Mouse (Mus musculus) lung, postnatal 4 days (tissue): ENCODE data around the gene Metrn.

Source experiments
- DNase-seq, 2 experiments: peaks; one replicate each; pipeline ENCODE4 v3.0.0; 2021

Gene Metrn

DNA sequence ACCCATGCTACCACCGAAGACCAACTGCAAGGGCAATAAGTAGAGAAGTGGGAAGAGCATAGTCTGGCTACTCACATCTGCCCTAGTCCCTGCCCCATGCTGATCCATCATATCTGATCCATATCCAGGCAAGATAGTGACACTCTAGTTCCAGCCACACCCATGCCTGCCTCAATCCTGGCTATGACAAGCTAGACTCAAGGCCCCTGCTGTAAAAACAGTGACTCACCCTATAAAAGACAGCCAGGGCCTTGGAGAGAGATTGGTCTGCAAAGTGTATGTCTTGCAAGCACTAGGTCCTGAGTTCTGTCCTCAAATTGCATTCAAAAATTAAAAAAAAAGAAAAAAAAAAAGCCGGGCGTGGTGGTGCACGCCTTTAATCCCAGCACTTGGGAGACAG lies 9.6 kb upstream of the Metrn start:
- no peak for DNase-seq

DNA sequence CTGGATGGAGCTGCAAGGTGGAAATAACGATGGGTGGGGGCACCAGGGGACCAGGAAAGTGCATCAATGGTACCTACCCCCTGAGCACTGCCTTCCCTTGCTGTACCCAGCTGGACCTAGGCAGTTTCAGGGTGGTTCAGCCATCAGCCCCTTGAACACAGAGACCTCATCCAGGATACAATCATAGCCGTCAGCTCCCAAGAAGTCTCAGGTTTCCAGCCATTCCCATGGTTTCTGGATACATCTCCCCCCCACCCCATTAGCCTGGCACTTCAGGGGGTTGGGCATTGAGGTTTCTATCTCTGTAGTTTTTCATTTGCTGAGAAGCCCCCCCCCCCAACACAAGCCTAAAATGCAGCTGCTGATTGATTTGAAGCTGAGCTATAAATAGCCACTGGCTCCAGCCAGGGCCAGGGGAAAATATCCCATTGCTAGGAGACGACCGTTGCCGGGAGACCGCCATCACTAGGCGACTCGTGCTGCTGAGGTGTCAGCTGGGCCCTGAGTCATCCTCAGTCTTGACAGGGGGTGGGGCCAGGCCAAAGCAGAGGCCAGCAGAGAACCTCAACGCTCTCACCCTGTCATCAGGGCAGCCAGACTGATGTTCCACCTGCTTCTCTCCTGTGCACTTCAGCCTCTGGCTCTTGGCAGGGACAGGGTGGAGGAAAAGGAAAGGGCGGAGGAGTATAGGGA lies 6.0 kb upstream of the Metrn start:
- peak in 1 of 2 experiments; percentile 36 for DNase-seq

DNA sequence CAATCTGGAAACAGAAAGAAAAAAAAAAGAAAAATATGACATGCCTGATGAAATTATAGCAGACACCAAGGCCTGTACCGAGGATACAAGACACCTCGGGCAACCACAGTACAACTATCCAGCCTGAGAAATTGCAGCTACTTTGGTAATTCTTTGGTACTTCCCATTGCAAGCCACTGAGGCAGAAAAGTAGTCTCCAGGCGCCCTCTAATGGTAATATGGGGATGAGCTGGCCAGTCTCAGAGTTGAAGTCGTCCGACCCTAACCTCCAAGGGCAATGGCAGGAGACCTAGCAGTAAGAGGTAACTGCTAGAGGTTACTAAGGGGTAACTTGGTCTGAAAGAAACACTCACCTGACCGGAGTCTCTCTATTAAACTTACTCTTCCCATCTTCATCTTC lies 4.1 kb upstream of the Metrn start:
- DNase-seq = peak; percentile 58 to 79

DNA sequence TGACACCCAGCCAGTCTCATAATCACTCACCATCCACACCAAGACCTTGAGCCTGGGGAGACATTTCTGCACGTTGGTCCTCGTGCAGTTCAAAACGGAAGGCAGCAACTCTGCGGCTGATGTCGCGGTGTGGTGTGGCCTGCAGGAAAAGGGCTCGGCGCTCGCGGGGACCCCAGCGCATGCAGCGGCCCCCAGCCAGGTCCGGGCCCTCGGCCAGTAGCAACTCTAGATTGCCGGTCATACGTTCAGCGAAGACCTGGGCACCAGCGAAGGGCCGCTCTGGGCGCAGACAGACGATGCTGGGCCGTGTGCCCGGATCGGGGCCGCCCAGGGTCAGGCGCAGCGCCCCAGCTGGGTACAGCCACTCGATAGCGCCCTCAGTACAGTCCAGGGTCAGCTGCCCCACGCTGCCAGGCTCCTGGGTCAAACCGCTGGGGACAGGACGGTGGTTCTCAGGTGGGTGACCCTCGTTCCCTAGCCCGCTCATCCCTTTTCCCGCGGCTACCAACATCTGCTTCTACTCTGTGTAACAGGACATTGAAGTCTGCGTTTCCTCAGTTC lies 645 bp downstream of the Metrn start:
- peak in 1 of 2 experiments; percentile 48 for DNase-seq

DNA sequence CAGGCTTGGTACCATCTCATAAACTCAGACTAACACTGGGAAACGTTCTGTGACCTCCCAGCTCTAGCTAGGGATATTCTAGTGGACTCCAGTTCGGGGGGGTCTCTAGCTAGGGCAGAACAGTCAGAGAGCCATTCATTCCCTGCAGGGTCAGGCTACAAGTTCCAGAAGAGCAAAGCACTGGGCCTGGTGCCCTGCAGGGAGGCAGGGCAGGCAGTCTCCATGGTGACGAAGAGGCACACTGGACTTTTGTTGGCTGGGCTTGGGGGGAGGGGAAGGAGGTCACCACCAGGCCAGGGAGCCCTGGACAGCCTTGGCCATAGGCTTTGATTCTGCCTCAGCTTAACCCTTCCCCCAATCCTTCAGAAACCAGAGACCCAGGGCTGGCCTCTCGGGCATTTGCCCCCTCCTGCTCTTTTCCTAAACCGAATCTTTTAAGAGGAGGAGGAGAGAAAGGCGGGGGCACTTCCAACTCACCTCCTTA lies 1.3 kb downstream of the Metrn start, which contains the start of gene AC134908.4:
Gene AC134908.4, minus strand, starts transcription at position 51 of the 484 bp plus-strand sequence.
- no peak for DNase-seq

DNA sequence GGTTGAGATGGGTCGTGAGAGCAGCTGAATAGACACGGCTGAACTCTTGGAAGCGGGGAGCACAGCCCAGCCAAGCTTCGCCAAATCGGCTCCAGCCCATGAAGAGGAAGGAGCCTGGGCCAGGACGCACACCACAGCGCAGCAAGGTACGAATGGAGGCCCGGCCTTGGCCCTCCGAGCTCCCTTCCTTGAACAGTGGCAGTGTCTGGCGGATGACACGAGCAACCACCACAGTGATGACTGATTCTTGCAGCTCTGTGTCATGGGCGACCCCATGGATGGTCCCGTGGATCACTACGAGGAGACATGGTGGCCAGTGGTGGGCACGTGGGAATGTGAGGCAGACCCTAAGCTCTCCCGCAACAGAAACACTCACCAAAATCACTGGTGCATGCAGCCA lies 1.9 kb downstream of the Metrn start:
- DNase-seq = no peak

DNA sequence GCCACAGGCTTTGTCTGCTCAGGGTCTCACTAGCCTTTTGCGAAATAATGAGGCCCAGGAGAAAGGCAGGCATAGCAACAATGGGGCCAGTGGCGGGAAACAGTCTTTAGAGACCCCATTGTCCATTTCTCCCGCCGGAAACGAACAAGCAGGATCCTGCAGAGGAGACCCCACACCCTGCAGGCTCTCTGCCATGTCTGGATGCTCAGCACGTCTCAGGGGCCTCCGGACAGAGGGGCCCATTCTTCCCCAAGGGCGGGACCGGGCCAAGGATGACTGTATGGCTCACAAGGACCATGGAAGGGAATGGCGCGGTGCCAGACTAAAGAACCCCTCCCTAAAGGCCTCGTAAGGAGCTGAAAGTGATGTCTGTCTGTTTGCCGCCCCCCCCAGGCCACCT lies 2.7 kb downstream of the Metrn start:
- DNase-seq = peak in 1 of 2 experiments; percentile 15

DNA sequence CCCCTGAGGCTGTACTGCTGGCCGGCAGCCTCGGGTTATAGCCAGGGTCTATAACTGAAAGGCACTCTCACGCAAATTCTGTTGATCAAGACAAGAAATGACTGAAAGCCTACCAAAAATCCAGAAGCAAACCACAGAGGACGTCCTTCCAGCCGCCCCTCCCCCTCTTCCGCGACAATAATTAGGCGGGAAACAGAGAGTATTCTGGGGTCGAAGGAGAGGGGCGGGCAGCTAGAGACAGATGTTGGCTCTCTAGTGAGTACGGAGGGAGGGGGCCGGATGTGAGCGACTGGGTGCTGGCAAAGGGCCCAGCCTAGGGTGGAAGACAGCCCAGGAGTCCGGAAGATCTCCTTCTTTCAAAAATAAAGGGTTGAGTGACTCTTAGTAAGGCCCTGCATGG lies 4.3 kb downstream of the Metrn start, which contains the start of gene Fam173a:
Gene Fam173a, minus strand, starts transcription at position 287 of the 400 bp plus-strand sequence.
- peak; percentile 89 to 92 for DNase-seq

DNA sequence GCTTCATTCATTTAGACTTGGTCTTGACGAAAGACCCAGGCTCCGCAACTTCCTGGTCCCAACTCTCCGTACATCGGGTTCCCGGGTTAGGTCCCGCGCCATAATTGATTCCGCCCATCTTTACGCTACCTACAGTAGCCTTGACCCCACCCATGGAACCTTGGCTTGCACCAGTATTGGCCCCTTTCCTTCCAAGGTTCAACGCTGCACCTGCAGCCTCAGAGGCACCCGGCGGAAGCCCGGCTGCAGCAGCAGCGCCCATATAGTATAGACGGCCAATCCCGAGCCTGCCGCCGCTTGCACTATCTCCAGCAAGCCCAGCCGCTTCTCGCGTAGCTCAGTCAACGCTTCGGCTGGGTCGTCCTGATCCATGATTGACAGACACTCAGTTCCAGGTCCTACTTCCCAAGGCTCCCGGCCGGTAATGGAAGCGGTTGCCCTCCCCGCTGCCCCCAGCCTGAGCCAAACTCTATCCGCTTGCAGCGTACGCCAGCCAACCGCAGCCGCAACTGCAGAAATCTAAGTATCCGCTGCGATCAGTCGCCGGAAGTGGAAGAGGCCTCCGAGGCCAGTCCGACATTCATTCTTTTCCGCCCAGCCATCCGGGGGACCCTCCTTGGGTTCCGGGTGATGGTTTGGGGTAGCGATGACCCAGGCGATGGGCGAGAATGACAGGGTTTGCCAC lies 5.0 kb downstream of the Metrn start:
- peak; percentile 92 to 93 for DNase-seq

DNA sequence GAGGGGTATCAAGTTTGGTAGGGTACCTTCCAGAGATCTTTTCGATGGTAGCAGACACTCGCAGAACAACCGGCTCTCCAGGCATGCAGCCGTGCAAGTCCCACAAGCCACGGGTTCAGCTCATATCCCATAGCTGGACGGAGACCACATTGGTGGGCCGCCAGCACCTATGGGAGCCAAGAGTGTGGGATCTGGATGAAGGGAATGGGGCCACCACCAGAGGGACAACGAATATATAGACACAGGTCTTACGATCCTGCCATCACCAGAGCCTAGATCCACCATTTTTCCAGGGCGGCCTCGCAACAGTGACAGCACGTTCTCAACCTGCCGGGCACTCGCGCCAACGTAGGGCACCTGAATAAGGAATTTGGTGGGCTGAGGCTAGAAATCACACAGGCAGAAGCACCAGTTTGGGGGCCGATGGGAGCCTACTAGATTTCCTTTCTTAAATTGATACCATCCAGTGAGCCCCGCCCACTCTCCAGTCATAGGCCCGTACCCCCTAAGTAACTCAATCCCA lies 5.6 kb downstream of the Metrn start:
- peak in 1 of 2 experiments; percentile 31 for DNase-seq

DNA sequence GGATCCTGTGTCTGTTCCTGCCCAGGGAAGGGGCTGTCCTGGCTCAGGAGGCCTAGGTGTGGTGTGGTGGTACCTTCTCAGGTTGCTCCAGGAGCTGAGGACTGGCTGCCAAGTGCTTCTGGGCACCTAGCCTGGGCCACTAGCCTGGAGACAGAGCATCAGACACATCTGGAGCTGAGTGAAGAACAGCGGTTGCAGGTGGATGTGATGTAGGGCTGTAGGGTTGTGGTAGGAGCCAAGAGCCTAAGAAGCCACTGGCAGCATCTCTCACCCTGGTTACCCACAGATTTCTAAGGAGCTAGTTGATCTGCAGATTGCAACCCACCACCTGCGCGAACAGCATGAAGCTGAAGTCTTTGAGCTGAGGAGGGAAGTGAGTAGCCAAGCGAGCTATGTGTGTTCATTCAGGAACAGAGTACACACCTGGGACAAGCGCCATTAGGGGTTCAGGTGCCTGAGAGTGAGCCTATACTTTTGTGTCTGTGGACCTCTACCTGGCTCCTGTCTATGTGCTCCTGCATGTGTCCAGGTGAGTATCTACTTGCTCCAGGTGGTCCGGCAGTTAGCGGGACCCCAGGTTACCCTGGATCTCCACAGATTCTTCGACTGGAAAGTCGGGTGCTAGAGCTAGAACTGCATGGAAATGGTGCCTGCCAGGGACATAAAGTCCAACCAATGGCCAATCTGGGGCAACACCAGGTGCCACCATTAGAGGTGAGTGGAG lies 10.0 kb downstream of the Metrn start:
- peak in 1 of 2 experiments; percentile 18 for DNase-seq

DNA sequence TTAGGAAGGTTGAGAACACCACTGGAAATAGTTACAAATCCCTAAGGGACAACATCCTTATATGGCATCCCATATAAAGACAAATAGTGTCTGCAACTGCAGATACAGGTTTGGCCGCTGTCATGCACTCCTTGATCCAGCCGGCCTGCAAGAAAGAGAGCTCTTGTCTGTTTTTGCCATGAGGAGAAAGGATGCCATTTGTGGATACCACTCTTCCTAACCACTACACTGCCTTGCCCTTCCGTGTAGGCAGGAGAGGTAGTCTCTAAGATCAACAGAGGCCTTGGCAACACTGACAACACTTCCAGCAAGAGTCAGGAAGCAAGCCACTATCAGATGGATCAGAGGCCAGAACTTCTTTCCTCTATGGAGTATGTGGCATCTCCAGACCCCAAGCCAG lies 10.7 kb downstream of the Metrn start, which contains the start of gene Ccdc78:
Gene Ccdc78, plus strand, starts transcription at position 301 of the 400 bp plus-strand sequence.
- no peak for DNase-seq

DNA sequence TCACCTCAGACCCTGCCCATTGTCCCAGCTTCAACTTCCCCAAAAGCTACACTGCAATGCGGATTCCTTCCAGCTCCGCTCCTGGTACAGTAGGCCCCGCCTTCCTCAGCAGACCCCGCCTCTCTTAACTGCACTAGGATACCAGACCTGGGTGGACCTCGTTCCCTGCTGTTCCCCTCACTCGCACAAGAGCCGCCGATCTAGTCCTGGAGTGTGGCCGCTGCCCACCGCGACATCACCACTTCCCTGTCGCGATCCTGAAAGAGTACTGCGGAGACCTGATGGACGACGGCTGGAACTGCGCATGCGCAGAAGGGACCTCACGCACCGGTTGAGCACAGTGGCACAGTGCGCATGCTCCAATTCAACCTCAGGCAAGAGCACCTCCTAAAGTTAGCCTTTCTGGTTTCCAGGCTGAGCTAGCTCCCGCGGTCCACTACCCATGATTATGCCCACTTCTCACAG lies 11.6 kb downstream of the Metrn start, which contains the start of gene Haghl:
Gene Haghl, minus strand, starts transcription at position 393 of the 465 bp plus-strand sequence.
- DNase-seq = peak; percentile 95

DNA sequence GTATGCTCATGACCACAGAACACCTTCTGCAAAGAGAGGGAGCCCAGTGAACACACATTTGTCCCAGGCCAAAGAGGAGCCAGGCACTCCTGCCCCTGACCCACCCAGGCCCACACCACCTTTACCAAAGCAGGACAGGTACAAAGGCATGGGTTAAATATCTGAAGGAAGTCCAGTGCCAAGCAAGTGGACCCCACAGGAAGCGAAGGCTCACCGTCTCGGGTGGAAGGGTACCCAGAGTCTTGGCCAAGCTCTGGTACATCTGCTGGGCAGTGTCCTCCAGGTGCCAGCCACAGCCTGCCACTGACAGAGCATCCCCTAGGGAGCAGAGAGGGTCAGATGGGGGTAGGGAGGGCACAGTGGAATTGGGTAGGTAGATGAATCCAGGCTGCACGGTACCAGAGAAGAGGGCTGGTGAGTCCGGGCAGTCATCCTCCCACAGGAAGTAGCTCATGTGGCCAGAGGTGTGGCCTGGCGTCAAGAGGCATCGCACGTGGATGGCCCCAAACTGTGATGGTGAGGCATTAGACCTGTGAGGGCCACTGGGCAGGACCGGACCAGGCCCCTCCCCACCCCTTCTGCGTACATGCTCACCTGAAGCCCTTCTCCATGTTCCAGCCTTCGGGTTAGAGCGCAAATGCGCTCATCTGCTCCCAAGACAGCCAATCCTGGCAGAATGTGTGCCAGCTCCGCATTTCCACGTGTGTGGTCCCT lies 12.9 kb downstream of the Metrn start:
- DNase-seq = peak in 1 of 2 experiments; percentile 21

DNA sequence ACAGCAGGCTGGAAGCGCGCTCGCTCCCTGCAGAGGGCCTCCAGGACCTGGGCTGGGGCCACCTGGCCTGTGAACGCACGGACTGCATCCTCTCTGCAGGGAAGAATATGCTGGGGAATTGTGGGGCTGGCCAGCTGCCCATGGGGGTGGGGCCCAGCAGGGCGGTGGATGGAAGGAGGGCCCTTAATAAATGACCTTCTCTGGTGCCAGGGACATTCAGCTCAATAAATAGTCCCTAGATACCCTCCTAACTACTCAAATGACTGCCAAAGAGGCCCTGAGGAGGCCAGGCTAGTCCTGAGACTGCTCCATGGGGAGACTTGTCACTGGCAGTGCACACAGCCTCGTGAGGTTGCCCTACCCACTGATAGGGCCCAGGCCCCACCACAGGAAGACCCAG lies 13.8 kb downstream of the Metrn start:
- no peak for DNase-seq

DNA sequence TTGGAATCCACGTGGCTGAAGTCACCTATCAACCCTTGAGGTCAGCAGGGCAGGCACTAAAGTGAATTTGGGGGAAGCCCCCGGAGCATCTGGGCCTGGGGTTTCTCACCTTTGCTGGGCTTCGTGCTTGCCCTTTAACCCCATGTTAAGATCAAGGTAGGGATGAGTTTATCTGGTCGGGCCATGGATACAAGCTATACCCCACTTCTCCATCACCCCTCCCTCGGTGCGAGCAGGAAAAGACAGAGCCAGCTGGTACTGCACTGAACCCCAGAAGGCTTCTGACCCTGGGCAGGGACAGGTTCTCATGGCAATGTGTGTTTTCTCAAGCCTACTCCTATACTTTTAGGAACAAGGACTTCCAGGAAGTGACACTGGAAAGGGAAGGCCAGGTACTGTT lies 15.6 kb downstream of the Metrn start:
- DNase-seq = no peak

DNA sequence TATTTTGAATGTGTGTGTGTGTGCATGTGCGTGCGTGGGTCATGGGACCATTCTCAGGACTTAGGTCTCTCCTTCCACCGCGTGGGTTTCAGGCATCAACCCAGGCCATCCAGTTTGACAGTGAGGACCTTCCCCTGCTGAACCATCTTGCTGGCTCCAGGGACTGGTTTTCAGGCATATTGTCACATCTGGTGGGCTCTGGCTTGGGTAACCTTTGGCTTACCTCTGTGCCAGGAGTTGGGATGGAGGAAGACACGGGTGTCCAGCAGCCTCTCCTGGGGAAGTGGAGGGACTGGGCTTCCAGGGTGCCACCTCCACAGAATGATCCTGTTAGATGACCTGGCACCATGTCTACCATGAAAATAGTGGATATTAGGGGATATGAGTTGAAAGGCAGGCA lies 19.0 kb downstream of the Metrn start:
- DNase-seq = no peak

DNA sequence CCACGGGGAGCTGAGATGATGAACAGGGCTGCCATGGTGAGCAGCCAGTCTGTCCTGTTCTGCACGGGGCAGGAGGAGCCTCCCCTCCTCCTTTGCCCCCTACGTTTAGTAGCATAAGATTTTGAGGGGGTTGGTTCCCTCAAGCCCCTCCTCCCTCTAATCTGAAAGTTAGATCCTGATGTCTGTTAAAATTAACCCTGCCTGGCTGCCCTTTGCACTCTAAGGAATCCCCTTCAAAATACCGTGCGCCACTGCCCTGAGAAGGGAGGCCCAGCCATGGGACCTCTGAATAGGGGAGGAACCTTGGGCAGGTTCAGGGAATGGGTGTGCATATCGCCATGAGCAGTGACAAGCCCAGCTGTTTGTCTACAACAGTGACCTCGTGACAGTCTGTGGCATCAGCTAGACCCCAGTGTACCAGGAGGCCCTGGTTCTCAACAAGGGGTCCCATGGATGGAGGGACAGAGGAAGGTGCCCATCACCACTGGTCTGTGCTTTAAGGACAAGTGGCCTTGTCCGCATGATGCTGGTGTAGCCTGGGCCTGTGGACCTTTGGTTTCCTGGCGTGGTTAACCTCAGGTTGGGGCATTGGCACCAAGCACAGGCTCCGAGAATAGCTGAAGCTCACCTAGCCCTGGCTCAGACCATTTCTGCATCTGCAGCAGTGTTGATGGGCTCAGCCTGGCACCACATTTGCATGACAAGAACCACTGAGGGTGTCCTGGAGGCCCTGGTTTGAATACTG lies 21.4 kb downstream of the Metrn start:
- DNase-seq = peak in 1 of 2 experiments; percentile 17

DNA sequence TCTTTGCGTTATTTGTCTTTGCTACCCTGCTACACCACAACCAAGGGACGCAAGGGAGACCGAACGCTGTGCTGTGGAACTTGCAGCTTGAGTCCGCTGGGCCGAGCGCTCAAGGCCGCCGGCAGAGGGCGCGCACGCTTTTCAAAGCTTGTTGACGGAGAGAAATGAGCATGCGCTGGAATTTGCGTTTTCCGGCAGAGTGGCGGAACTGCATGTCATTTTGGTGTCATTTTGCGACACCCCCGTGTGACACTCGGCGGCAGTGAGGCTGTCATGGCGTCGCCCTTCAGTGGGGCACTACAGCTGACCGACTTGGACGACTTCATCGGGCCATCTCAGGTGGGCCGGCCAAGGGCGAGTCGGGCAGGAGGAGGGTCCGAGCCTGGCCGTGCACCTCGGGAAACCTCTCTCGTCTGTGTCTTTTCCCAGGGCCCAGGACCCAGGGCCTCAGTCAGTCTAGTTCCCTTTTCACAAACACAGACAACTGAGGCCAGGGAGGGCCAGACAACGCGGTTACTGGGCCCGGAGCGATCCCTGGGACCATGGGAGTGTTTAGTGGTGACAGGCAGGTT lies 23.3 kb downstream of the Metrn start, which contains the start of gene Narfl:
Gene Narfl, plus strand, starts transcription at position 228 of the 572 bp plus-strand sequence.
- peak; percentile 96 to 98 for DNase-seq

DNA sequence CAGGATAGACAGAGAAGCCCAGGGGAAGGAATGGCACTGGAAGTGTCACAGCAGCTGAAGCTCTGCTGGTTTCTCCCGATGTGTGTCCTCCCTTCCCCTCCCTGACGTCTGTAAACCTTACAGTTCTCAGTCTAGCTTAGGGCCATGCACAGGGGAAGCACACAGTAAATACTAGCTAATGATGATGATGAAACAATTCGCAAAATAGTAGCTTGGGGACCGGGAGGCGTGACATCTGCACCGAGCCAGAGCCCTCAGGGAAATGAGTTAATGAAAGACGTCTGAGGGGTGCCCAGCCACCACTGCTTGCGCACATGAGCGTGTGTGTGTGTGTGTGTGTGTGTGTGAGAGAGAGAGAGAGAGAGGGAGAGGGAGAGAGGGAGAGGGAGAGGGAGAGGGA lies 27.6 kb downstream of the Metrn start:
- no peak for DNase-seq

DNA sequence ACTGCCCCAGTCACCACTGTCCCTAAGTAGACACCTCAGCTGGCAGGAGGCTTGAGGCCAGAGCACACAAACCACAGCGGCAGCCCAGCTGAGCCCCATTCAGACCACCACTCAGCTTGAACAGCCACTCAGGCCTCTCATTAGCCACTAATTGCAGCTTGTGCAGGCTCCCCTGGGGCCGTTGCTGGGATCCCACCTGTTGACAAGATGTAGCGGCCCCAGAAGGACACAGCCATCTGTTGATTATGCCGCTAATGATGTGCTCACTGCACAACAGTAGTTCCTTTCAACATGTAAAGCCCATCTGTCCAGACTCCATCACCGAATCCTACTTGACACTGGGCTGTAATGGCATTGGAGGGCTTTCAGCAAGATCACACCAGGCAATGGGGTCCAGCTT lies 31.1 kb downstream of the Metrn start:
- no peak for DNase-seq
